Mouse (Mus musculus) cerebellum, adult 2 months (tissue): ENCODE data around the gene Inpp1. TPM values are rescaled to one million over a fixed set of nuclear protein-coding genes. Genes with fewer than 3 reads are reported as not detected.

Experiments used
- DNase-seq, 2 experiments: peaks; one replicate each; pipeline ENCODE4 v3.0.0; 2021
- H3K27ac ChIP-seq: fragments of 200-500 bp; 2 replicates; pipeline ENCODE4 v1.5.1; 2012; ENCODE audit warnings: low read length, control low read depth, inconsistent platforms; ENCODE audit not compliant: insufficient read depth
- H3K27me3 ChIP-seq: fragments of 200-500 bp; 2 replicates; pipeline ENCODE4 v1.6.1; 2012; ENCODE audit warnings: inconsistent platforms, mild to moderate bottlenecking, low read length, moderate library complexity; ENCODE audit not compliant: control insufficient read depth, insufficient read depth
- H3K4me1 ChIP-seq: fragments of 200-500 bp; 2 replicates; pipeline ENCODE4 v1.6.1; 2011; ENCODE audit warnings: low read length; ENCODE audit not compliant: control insufficient read depth, insufficient read depth
- H3K4me3 ChIP-seq: fragments of 200-500 bp; replicated peaks from 2 replicates; pipeline ENCODE3; 2011; ENCODE audit warnings: mild to moderate bottlenecking, low read depth, low read length, control low read depth; ENCODE audit not compliant: insufficient read depth
- CTCF ChIP-seq: fragments of 200-500 bp; IDR thresholded peaks from 2 replicates; pipeline ENCODE4 v1.5.1; 2011; ENCODE audit warnings: low read depth, mild to moderate bottlenecking, control low read depth, low read length, moderate library complexity, borderline replicate concordance; ENCODE audit not compliant: insufficient read depth
- POLR2A ChIP-seq: fragments of 200-500 bp; IDR thresholded peaks from 2 replicates; pipeline ENCODE4 v1.6.1; 2011; ENCODE audit warnings: low read length, control low read depth, borderline replicate concordance; ENCODE audit not compliant: insufficient read depth
- WGBS: fragments of 180-500 bp; shearing (Covaris S2); methylation state at CpG from one replicate; pipeline ENCODE4 v1.1.7; 2018; 5-methylcytosine and 5-hydroxymethylcytosine counted together
- polyA plus RNA-seq: library from polyadenylated mRNA; depleted of rRNA; stranded (reverse); fragments of >200 nt; gene quantifications from 2 replicates; pipeline ENCODE4 v1.2.3, GENCODE M21; 2012

Inpp1 gene
- polyA plus RNA-seq, 1 experiment, result 43.9 TPM

- 85% methylated on average over 5 of the region's 5 CpGs for WGBS
- peak in 1 of 2 experiments; percentile 6 for DNase-seq
Observed at GRCm38 (mm10) chr1:52801651-52802050, 15.8 kb downstream of the Inpp1 start.

GRCm38 (mm10) chr1:52800340-52800740 is 17.1 kb downstream of the Inpp1 start:
- Histone ChIP-seq H3K27ac (no peak overlapping the region), H3K4me3 (no peak overlapping the region), H3K27me3 (no peaks in the 10 kb centered on the region), H3K4me1 (peaks cover 13% of the 10 kb centered on the region)
- DNase-seq, result peak in 1 of 2 experiments; percentile 10
- WGBS, result 68% methylated on average over 3 of the region's 3 CpGs
- TF ChIP-seq POLR2A (no peak), CTCF (no peak)

More at GRCm38 (mm10) chr1:52801651-52802050, 15.8 kb downstream of the Inpp1 start:
- TF ChIP-seq POLR2A, result no peak
- TF ChIP-seq CTCF, result no peak
- no peaks in the 10 kb centered on the region for H3K27me3 ChIP-seq
- H3K4me3 ChIP-seq, result no peak overlapping the region
- no peak overlapping the region for H3K27ac ChIP-seq
- peaks cover 13% of the 10 kb centered on the region for H3K4me1 ChIP-seq

- H3K4me3 ChIP-seq, result no peak overlapping the region
- 19% methylated on average over 5 of the region's 5 CpGs for WGBS
- H3K27me3 ChIP-seq, result no peaks in the 10 kb centered on the region
- no peak for TF ChIP-seq POLR2A
- no peak for TF ChIP-seq CTCF
- peak; percentile 29 to 66 for DNase-seq
- peaks cover 13% of the 10 kb centered on the region for H3K4me1 ChIP-seq
- no peak overlapping the region for H3K27ac ChIP-seq
Observed at GRCm38 (mm10) chr1:52799772-52800171, 17.7 kb downstream of the Inpp1 start.

DNA sequence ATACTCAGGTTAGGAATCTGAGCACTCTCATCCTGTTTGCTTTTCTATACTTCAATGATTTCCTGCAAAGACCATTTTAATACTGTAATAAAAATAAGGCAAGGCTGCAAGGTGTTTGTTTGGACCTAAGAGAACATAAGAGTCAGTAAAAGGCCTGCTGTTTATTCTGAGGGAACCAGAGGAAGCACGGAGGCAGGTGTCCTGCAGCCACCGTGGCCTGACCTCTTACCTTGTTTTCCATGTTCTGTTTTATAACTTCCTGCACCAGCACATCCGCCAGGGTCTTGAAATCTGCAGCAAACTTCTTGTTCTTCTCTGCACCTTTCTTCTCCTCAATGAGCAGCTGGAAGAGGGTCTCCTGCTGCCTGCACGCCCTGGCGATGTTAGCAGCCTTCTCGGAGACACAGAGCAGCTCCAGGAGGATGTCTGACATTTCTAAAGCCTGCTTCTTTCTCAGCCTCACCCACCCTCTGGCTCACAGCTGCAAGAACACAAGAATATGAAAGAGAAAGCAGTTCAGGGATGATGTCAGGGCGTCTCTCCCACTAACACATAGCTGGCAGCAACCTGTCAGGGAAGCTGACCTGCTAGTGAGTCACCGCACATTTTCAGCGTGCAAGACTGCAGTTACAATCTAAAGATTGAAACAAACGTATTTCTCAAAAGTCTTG is 18.3 kb downstream of the Inpp1 start:
- Histone ChIP-seq H3K27me3 (no peaks in the 10 kb centered on the region), H3K4me3 (no peak overlapping the region), H3K27ac (no peak overlapping the region), H3K4me1 (peaks cover 13% of the 10 kb centered on the region)
- TF ChIP-seq POLR2A (no peak), CTCF (no peak)
- peak; percentile 40 to 47 for DNase-seq
- 60% methylated on average over 10 of the region's 10 CpGs for WGBS

GRCm38 (mm10) chr1:52795927-52796326 is 21.6 kb downstream of the Inpp1 start:
- WGBS, result 52% methylated on average over 2 of the region's 2 CpGs
- no peak overlapping the region for H3K4me3 ChIP-seq
- no peak overlapping the region for H3K27ac ChIP-seq
- H3K4me1 ChIP-seq, result peaks cover 13% of the 10 kb centered on the region
- DNase-seq, result no peak
- TF ChIP-seq CTCF, result no peak
- H3K27me3 ChIP-seq, result no peaks in the 10 kb centered on the region

- 80% methylated on average over 3 of the region's 3 CpGs for WGBS
- H3K27ac ChIP-seq, result no peak overlapping the region
- DNase-seq, result no peak
- no peaks in the 10 kb centered on the region; the same call in 1 of the 2 replicates for H3K4me1 ChIP-seq
- TF ChIP-seq POLR2A (no peak), CTCF (peak; percentile 26; the same call in 1 of the 2 replicates)
- H3K4me3 ChIP-seq, result no peak overlapping the region
- H3K27me3 ChIP-seq, result no peaks in the 10 kb centered on the region
Observed at GRCm38 (mm10) chr1:52793692-52794091, 23.8 kb downstream of the Inpp1 start.

DNA sequence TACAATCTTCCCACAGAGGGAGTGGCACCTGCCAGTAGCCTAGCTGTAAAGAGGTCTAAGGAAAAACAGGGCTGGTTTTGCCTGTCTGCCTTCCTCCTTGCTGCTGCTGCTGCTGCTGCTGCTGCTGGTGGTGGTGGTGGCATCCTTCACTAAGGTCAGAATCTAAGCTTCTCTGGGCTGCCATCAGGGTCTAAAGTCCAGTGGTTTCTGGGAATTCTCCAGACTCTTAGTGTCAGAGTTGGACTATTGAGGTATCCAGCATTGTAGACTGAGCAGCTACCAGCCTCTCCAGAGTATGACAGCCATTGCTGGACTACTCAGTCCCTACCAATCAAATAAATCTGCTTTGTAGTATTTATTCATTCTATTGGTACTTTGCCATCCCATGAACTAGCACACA is 24.8 kb downstream of the Inpp1 start:
- no peak for DNase-seq
- no peaks in the 10 kb centered on the region for H3K27me3 ChIP-seq
- no peaks in the 10 kb centered on the region for H3K4me1 ChIP-seq
- no peak overlapping the region for H3K27ac ChIP-seq
- H3K4me3 ChIP-seq, result no peak overlapping the region
- no peak for TF ChIP-seq CTCF

DNA sequence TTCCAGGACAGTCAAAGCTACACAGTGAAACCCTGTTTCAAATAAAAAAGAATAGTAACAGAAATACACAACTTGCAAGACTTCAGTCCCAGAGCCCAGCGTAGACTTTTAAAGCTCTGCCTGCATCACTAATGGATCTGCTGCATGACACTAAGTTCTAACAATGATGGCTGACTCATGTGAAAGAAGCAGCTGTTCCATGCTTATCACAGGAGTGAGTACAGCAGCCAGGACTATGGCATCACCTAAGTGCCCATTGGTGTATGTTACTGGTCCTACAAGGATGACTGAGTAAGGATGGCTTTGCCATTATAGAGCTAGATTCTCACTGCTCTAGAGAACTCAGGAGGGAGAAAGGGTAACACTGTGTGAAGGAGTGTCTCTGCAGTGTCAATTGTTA is 30.2 kb downstream of the Inpp1 start:
- Histone ChIP-seq H3K27me3 (no peaks in the 10 kb centered on the region), H3K4me3 (no peak overlapping the region), H3K4me1 (no peaks in the 10 kb centered on the region), H3K27ac (no peak overlapping the region)
- no peak for DNase-seq
- TF ChIP-seq CTCF (no peak), POLR2A (no peak)
- WGBS, result 93% methylated on average over 1 of the region's 1 CpGs
